Mouse (Mus musculus) adrenal gland (tissue): ENCODE results near the gene Josd2.

Experiments used
- intact Hi-C: fragments of 180-260 bp; cut with DNase I; formaldehyde crosslinking; loops from one replicate; pipeline ENCODE4 v1.15.1; 2025

The Josd2 gene

DNA sequence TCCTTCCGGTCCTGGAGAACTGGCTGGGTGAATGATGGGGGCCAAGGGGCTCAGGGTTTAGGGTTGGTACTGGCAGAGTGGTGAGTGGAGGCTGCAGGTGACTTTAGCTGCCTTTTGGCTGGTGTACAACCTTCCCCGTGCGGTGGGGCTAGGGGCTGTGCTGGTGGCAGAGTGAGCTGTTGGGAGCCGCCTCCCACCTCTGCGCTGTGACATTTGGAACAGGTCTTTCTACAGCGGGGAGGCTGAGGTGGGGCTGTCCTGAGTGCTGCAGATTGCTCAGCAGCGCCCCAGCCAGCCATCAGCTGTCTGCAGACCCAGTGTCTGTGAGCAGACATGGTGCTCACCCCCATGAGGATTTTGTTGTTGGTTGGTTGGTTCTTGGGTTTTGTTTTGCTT, 22.3 kb upstream of the Josd2 start:
- intact Hi-C loops, result no loop called here

GRCm38 (mm10) chr7:44446070-44446855, 21.5 kb upstream of the Josd2 start:
- intact Hi-C loops, result no loop called here

DNA sequence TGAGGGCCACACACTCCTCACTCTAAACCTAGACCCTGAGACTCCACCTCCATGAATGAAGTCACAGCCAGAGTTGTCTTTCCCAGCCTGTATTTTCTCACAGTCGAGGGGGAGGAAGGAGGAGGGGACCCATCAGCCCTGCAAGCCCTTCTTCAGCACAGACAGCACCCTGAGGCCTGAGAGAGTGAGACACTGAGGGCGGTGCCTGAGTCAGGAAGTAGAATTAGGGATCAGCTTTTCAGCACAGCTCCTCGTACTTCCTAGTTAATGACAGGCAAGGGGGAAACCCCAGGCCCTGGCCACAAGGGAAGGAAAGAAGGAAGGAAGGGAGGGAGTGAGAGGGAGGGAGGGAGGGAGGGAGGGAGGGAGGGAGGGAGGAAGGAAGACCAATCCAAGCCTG, 14.5 kb upstream of the Josd2 start:
- intact Hi-C loops, result no loop called here

DNA sequence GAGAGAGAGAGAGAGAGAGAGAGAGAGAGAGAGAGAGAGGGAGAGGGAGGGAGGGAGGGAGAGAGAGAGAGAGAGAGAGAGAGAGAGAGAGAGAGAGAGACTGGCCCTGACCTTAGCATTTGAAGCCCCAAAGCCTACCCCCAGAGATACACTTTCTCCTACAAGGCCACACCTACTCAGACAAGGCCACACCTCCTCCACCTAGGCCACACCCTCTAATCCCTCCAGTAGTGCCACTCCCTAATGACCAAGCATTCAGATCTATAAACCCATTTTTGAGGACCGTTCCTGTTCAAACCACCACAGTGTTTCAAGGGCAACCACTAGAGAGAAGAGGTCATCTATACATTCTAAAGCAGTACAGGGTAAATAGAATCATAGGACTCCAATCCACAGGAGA, 11.5 kb upstream of the Josd2 start:
- intact Hi-C loops, result no loop called here

DNA sequence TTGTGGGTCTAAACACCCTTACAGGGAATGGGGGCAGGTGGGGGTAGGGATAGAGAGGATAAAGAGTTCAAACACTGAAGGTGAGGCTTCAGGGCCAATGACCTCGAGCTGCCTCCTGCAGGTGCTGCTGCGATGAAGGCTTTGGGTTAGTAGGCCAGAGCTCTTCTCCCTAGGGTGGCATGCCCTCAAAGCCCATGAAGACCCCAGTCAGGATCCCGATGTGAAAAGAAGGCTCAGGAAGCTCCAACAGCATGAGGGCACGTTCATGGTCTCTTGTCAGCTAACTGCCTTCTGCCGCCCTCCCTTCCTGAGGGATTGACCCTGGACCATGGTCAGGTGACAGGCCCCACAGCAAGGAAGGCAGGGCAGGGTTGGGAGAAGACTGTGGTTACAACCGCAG, 7.7 kb upstream of the Josd2 start:
- intact Hi-C loops, result no loop called here

- intact Hi-C loops, result no loop called here
These were observed 6.8 kb upstream of the Josd2 start for GRCm38 (mm10) chr7:44460767-44461502.

- intact Hi-C loops, result no loop called here
These were observed 6.1 kb upstream of the Josd2 start for GRCm38 (mm10) chr7:44461503-44462217.

DNA sequence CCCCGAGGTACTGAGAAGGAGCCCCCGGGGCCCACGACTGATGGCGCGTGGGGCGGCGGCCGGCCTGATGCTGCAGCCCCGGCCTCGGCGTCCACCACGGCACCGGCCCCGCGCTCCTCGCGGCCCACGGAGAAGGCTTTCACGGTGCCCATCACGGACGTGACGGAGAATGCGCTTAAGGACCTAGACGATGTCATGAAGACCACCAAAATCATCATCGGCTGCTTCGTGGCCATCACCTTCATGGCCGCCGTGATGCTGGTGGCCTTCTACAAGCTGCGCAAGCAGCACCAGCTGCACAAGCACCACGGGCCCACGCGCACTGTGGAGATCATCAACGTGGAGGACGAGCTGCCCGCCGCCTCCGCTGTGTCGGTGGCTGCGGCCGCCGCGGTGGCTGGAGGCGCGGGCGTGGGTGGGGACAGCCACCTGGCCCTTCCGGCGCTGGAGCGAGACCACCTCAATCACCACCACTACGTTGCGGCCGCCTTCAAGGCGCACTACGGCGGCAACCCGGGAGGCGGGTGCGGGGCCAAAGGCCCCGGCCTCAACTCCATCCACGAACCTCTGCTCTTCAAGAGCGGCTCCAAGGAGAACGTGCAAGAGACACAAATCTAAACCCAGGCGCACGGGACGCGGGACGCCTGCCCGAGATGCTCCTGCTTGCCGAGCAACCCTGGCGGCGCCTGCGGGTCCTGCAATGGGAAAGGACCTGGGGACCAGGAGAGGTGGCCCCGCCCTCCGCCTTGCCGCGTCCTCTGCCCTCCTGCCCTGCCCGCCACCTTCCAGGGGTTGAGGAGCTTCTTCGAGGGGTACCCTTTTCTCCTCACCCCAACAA, 5.3 kb upstream of the Josd2 start:
- intact Hi-C loops, result no loop called here

GRCm38 (mm10) chr7:44463056-44463425, 4.7 kb upstream of the Josd2 start:
- intact Hi-C loops, result no loop called here

DNA sequence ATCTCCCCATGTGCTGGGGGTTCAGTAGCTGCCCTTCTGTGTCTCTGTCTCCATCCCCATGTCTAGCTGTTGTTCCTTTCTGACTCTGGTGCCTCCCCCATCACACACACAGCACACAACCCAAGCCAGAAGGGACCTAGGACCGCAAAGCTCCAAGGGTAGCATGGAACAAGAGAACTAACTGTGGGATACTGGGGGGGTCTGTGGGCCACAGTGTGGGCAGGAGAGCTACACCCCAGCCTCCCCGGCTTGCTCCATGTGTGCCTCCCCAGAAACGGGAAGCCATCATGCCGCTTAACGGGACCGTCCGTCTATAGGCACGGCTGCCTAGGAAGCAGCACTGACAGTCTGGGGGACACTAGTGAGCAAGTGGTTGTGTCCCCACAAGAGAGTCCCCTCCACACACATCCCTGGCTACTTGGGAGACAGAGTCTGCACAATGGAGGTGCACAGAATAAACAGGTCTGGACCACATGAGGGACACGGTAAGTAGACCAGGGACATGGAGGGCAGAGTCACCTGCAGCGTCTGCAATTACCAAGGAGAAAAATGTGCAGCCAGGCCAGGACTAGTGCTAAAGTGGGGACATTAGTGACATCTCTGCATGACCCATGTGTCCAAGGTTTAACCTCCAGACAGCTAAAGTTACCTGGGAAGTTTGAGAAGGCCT, 4.1 kb upstream of the Josd2 start:
- intact Hi-C loops, result no loop called here

- intact Hi-C loops, result no loop called here
These were observed 3.3 kb upstream of the Josd2 start for GRCm38 (mm10) chr7:44464511-44464910.

DNA sequence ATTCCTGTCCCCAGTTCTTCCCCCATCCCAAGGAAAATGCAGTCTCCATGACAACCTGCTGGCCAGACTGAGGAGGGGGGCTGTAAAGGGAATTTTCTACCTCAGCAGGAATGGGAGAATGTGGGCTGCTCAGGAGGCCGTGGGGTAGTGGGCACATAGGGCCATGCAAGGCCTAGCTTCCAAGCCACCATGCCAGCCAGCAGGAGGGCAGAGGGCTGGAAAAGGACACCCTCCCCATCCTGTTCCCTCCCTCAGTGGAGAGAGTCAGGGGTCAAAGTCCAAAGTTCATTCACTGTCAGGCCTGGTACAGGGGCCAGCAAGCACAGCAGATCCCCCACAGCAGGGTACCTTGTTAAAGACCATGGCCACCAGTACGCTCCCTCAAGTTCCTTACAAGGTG, 2.7 kb upstream of the Josd2 start, which contains the start of gene Aspdh:
Aspdh (plus strand) TSS at position 281 of the 400 bp plus-strand sequence.
- intact Hi-C loops, result loop anchor here (5.0 kb wide), 1 partner anchor 88 kb away; no protein-coding TSS in a partner anchor

- intact Hi-C loops, result loop anchor here (5.0 kb wide), 1 partner anchor 89 kb away; no protein-coding TSS in a partner anchor
These were observed 1.5 kb upstream of the Josd2 start for GRCm38 (mm10) chr7:44466006-44466887.

- intact Hi-C loops, result loop anchor here (5.0 kb wide), 1 partner anchor 90 kb away; no protein-coding TSS in a partner anchor
These were observed 880 bp upstream of the Josd2 start for GRCm38 (mm10) chr7:44466888-44467311.

DNA sequence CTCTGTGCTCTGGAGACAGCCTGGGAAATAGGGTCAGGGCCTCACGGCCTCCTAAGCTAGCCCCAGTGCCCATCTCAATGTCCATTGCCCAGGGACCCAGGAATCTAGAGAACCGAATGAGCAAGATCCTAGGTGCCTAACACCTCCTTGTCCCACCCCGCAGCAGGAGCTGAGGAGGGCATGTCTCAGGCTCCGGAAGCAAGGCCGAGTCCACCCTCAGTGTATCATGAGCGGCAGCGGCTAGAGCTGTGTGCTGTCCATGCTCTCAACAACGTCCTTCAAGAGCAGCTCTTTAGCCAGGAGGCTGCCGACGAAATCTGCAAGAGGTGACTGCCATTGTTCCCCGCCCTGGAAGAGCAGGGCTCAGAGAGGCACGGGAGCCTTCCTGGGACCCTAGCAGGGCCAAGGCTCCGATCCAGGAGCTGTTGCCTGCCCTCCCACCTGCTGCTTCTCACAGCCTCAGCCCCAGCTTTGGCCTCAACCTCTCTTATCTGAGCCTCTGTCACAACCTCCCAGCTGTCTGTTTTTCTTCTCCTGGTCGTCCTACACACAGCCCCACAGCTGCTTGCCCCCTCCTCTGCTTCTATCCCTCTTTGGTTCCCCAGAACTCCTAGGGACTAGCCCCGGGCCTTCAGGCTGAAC, 985 bp downstream of the Josd2 start:
- intact Hi-C loops, result loop anchor here (5.0 kb wide), 1 partner anchor 91 kb away; no protein-coding TSS in a partner anchor

GRCm38 (mm10) chr7:44469677-44470675, 2.2 kb downstream of the Josd2 start:
- intact Hi-C loops, result loop anchor here (5.0 kb wide), 1 partner anchor 93 kb away; no protein-coding TSS in a partner anchor
